Mouse (Mus musculus): ENCODE measurements around the gene Fam110a. TPM values are rescaled to one million over a fixed set of nuclear protein-coding genes. Genes with fewer than 3 reads are reported as not detected.

The Fam110a gene
- polyA plus RNA-seq, 1 experiment from 2014 or later = 36.2 TPM

- no peaks in the 10 kb centered on the region for H3K9me3 ChIP-seq
- no peak overlapping the region for H3K9ac ChIP-seq
- 79% methylated on average over 7 of the region's 7 CpGs for WGBS
These were observed 31.7 kb downstream of the Fam110a start for GRCm38 (mm10) chr2:151948311-151948710.

GRCm38 (mm10) chr2:151947617-151948016, 32.4 kb downstream of the Fam110a start:
- 90% methylated on average over 2 of the region's 2 CpGs for WGBS
- ATAC-seq (ENCODE audit: insufficient number of reproducible peaks, insufficient read depth, low FRiP score, low TSS enrichment) = no peak; the same call in 1 of the 2 replicates
- no peak overlapping the region for H3K27ac ChIP-seq
- no peak overlapping the region for H3K4me3 ChIP-seq
- no peaks in the 10 kb centered on the region for H3K27me3 ChIP-seq
- H3K9me3 ChIP-seq = no peaks in the 10 kb centered on the region
- H3K9ac ChIP-seq = no peak overlapping the region
- no peaks in the 10 kb centered on the region for H3K4me1 ChIP-seq
- H3K36me3 ChIP-seq = no peaks in the 10 kb centered on the region
- no peak overlapping the region for H3K4me2 ChIP-seq (replicated peaks)

More at GRCm38 (mm10) chr2:151948311-151948710, 31.7 kb downstream of the Fam110a start:
- no peaks in the 10 kb centered on the region for H3K4me1 ChIP-seq
- H3K4me3 ChIP-seq = no peak overlapping the region
- H3K27me3 ChIP-seq = no peaks in the 10 kb centered on the region
- H3K36me3 ChIP-seq = no peaks in the 10 kb centered on the region
- no peak overlapping the region for H3K27ac ChIP-seq
- no peak for ATAC-seq (ENCODE audit: insufficient number of reproducible peaks, insufficient read depth, low FRiP score, low TSS enrichment)
- no peak overlapping the region for H3K4me2 ChIP-seq (replicated peaks)

DNA sequence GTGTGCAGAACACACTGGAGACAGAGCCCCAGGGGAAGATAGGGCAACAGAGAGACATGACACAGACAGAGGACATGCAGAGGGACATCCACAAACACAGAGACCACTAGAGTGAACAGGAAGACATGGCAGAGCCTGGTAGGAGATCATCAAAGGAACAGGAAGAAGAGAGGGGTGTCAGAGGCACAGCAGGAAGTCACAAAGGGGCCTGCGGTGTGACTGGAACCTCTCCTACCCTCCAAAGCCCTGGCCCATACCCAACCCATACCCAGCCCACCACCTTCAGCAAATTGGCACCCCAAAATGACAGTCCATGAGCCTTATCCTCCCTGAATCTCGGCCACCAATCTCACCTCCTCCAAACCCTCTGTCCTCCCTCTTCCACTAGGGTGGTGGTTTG, 35.9 kb downstream of the Fam110a start:
- Histone ChIP-seq H3K9me3 (no peaks in the 10 kb centered on the region), H3K4me2 (replicated peaks) (no peak overlapping the region), H3K4me3 (no peak overlapping the region), H3K27me3 (no peaks in the 10 kb centered on the region; the same call in 1 of the 2 replicates), H3K4me1 (no peaks in the 10 kb centered on the region), H3K36me3 (no peaks in the 10 kb centered on the region), H3K27ac (no peak overlapping the region), H3K9ac (no peak overlapping the region)
- WGBS = 69% methylated on average over 2 of the region's 2 CpGs
- no peak for ATAC-seq (ENCODE audit: insufficient number of reproducible peaks, insufficient read depth, low FRiP score, low TSS enrichment)

DNA sequence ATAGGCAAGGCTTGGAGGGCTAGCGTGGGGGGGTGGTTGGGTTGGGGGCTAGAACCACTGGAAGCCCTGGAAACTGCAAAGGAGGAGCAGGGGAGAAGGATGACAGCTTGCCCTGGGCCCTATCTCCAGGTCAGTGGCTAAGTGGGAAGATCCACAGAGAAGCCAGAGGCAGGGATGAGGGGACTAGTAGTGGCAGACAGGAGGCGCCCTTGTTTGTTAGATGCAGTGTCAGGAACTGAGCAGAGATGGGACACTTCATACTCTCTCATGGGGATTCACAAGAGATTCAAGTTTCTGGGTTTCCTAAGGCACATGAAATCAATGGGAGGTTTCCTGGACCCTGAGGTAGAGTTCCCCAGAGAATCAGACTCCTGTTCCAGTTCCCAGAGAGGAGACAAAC, 38.8 kb downstream of the Fam110a start:
- H3K9me3 ChIP-seq = no peaks in the 10 kb centered on the region
- ATAC-seq (ENCODE audit: insufficient number of reproducible peaks, insufficient read depth, low FRiP score, low TSS enrichment) = no peak
- H3K27me3 ChIP-seq = no peaks in the 10 kb centered on the region; the same call in 1 of the 2 replicates
- no peak overlapping the region for H3K27ac ChIP-seq
- H3K4me1 ChIP-seq = peaks cover 5% of the 10 kb centered on the region; the same call in 1 of the 2 replicates
- no peak overlapping the region for H3K9ac ChIP-seq
- no peak overlapping the region for H3K4me2 ChIP-seq (replicated peaks)
- H3K4me3 ChIP-seq = no peak overlapping the region
- WGBS = 28% methylated on average over 2 of the region's 2 CpGs
- no peaks in the 10 kb centered on the region for H3K36me3 ChIP-seq

DNA sequence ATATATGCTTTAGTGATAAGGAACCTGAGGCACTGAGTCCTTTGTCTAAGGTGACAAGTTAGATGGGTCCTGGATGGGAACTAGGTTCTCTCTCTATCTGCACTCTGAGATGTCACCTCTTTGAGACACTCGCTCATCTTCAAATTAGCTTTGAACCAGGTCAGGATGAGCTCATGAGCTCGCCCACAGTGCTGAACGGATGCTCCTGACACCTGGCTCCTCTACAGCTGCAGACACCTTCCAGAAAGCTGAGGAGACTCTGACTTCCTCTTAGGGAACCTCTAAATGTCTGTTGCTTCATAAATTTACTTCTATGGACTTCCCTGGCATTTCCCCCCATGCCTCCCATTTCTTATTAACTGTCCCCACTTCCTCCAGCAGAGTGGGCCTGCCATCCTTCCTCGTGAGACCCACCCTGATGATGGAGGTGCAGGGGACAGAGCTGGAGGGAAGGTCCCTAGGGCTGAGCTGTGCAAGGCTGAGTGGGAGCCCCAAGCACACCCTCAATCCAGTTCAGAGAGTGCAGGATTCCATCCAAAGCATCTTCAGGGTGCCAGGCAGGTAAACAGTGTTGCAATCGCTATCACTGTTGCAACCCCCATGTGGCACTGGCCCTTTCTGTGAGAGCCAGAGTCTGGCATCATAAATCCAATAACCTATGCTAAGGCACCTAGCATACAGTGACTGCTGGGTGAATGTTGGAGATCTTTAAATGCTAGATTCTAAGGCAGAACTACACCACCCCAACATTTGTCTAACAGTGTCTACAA, 40.2 kb downstream of the Fam110a start:
- Histone ChIP-seq H3K36me3 (no peaks in the 10 kb centered on the region), H3K9ac (no peak overlapping the region), H3K9me3 (no peaks in the 10 kb centered on the region), H3K4me3 (no peak overlapping the region), H3K4me1 (peaks cover 5% of the 10 kb centered on the region; the same call in 1 of the 2 replicates), H3K27me3 (no peaks in the 10 kb centered on the region; the same call in 1 of the 2 replicates), H3K4me2 (replicated peaks) (no peak overlapping the region), H3K27ac (no peak overlapping the region)
- WGBS = 70% methylated on average over 5 of the region's 5 CpGs
- ATAC-seq (ENCODE audit: insufficient number of reproducible peaks, insufficient read depth, low FRiP score, low TSS enrichment) = no peak

DNA sequence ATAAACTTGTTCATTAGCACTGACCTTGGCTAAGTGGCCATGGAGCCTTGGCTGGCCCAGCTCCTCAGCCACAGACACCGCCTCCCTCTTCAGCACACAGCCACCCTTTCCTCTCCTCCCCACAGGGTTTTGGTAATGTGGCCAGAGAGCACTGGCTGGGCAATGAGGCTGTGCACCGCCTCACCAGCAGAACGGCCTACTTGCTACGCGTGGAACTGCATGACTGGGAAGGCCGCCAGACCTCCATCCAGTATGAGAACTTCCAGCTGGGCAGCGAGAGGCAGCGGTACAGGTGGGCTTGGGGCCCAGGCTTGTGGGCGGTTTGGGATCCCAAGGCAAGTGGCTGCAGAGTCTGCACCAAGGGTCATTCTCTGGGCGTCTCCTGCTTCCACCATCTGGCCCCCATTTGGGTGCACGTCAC, 41.2 kb downstream of the Fam110a start:
- H3K4me2 ChIP-seq (replicated peaks) = no peak overlapping the region
- H3K27me3 ChIP-seq = no peaks in the 10 kb centered on the region; the same call in 1 of the 2 replicates
- no peak overlapping the region for H3K4me3 ChIP-seq
- H3K36me3 ChIP-seq = no peaks in the 10 kb centered on the region
- no peak for ATAC-seq (ENCODE audit: insufficient number of reproducible peaks, insufficient read depth, low FRiP score, low TSS enrichment)
- H3K9me3 ChIP-seq = no peaks in the 10 kb centered on the region
- no peak overlapping the region for H3K27ac ChIP-seq
- H3K9ac ChIP-seq = no peak overlapping the region
- peaks cover 5% of the 10 kb centered on the region; the same call in 1 of the 2 replicates for H3K4me1 ChIP-seq
- WGBS = 69% methylated on average over 11 of the region's 11 CpGs

- Histone ChIP-seq H3K9me3 (no peaks in the 10 kb centered on the region), H3K4me3 (no peak overlapping the region), H3K4me1 (peaks cover 5% of the 10 kb centered on the region; the same call in 1 of the 2 replicates), H3K9ac (no peak overlapping the region), H3K4me2 (replicated peaks) (no peak overlapping the region), H3K27ac (no peak overlapping the region), H3K27me3 (no peaks in the 10 kb centered on the region; the same call in 1 of the 2 replicates), H3K36me3 (no peaks in the 10 kb centered on the region)
- WGBS = 56% methylated on average over 3 of the region's 3 CpGs
- no peak for ATAC-seq (ENCODE audit: insufficient number of reproducible peaks, insufficient read depth, low FRiP score, low TSS enrichment)
These were observed 42.1 kb downstream of the Fam110a start for GRCm38 (mm10) chr2:151937893-151938292.

GRCm38 (mm10) chr2:151930389-151931074, 49.5 kb downstream of the Fam110a start:
- Histone ChIP-seq H3K4me1 (no peaks in the 10 kb centered on the region), H3K27ac (no peak overlapping the region), H3K36me3 (no peaks in the 10 kb centered on the region), H3K4me3 (no peak overlapping the region), H3K9me3 (no peaks in the 10 kb centered on the region), H3K4me2 (replicated peaks) (no peak overlapping the region), H3K27me3 (no peaks in the 10 kb centered on the region), H3K9ac (no peak overlapping the region)
- WGBS = 32% methylated on average over 7 of the region's 7 CpGs
- peak; percentile 37; the same call in 1 of the 2 replicates for ATAC-seq (ENCODE audit: insufficient number of reproducible peaks, insufficient read depth, low FRiP score, low TSS enrichment)

DNA sequence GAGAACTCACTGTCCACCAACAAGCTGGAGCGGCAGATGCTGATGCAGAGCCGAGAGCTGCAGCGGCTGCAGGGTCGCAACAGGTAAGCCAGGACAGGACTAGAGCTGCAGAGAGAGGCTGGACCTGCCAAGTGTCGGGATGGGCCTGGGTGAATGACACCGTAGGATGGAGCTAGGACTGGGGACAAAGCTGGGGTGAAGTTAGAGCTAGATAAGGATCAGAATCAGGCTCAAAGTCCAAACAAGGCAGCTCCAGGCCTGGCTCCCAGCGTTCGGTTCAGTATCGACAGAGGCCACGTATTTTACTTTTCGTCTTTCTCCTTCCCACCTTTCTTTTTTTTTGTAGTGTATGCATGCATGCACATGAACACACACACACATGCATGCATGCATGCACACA, 52.9 kb downstream of the Fam110a start:
- H3K4me3 ChIP-seq = no peak overlapping the region
- no peaks in the 10 kb centered on the region for H3K4me1 ChIP-seq
- no peak overlapping the region for H3K4me2 ChIP-seq (replicated peaks)
- no peak overlapping the region for H3K27ac ChIP-seq
- WGBS = 85% methylated on average over 11 of the region's 11 CpGs
- no peaks in the 10 kb centered on the region for H3K9me3 ChIP-seq
- no peak overlapping the region for H3K9ac ChIP-seq
- no peaks in the 10 kb centered on the region for H3K27me3 ChIP-seq
- H3K36me3 ChIP-seq = no peaks in the 10 kb centered on the region
- no peak for ATAC-seq (ENCODE audit: insufficient number of reproducible peaks, insufficient read depth, low FRiP score, low TSS enrichment)

GRCm38 (mm10) chr2:151925715-151926114, 54.3 kb downstream of the Fam110a start:
- H3K4me1 ChIP-seq = peaks cover 11% of the 10 kb centered on the region
- H3K4me2 ChIP-seq (replicated peaks) = no peak overlapping the region
- no peak for ATAC-seq (ENCODE audit: insufficient number of reproducible peaks, insufficient read depth, low FRiP score, low TSS enrichment)
- 65% methylated on average over 4 of the region's 4 CpGs for WGBS
- no peak overlapping the region for H3K27ac ChIP-seq
- no peak overlapping the region for H3K9ac ChIP-seq
- H3K4me3 ChIP-seq = no peak overlapping the region
- no peaks in the 10 kb centered on the region for H3K36me3 ChIP-seq
- no peaks in the 10 kb centered on the region for H3K9me3 ChIP-seq
- H3K27me3 ChIP-seq = no peaks in the 10 kb centered on the region

GRCm38 (mm10) chr2:151924276-151924675, 55.7 kb downstream of the Fam110a start:
- H3K27me3 ChIP-seq = no peaks in the 10 kb centered on the region
- H3K9ac ChIP-seq = no peak overlapping the region
- H3K27ac ChIP-seq = no peak overlapping the region
- 89% methylated on average over 7 of the region's 7 CpGs for WGBS
- no peak for ATAC-seq (ENCODE audit: insufficient number of reproducible peaks, insufficient read depth, low FRiP score, low TSS enrichment)
- no peaks in the 10 kb centered on the region for H3K9me3 ChIP-seq
- H3K4me3 ChIP-seq = no peak overlapping the region
- no peaks in the 10 kb centered on the region for H3K36me3 ChIP-seq
- H3K4me1 ChIP-seq = peaks cover 11% of the 10 kb centered on the region
- no peak overlapping the region for H3K4me2 ChIP-seq (replicated peaks)

GRCm38 (mm10) chr2:151921596-151921995, 58.4 kb downstream of the Fam110a start:
- Histone ChIP-seq H3K4me2 (replicated peaks) (no peak overlapping the region), H3K9ac (no peak overlapping the region), H3K4me1 (peaks cover 16% of the 10 kb centered on the region), H3K4me3 (no peak overlapping the region), H3K27me3 (no peaks in the 10 kb centered on the region), H3K36me3 (no peaks in the 10 kb centered on the region), H3K9me3 (no peaks in the 10 kb centered on the region), H3K27ac (peak overlapping the region; percentile 66; the same call in 1 of the 2 replicates)
- WGBS = 12% methylated on average over 4 of the region's 4 CpGs
- ATAC-seq (ENCODE audit: insufficient number of reproducible peaks, insufficient read depth, low FRiP score, low TSS enrichment) = 0 out of 2 replicates have a peak, but pooled peaks have one; percentile 49

Measured in embryonic facial prominence, embryonic 12.5 days (tissue).